Mouse (Mus musculus): ENCODE measurements around the gene Lce1d.
"Not testable (repeated sequence)": the region's sequence is repeated elsewhere in the genome, so short reads cannot be mapped to it uniquely, and the experiment has no call there.

The Lce1d gene

DNA sequence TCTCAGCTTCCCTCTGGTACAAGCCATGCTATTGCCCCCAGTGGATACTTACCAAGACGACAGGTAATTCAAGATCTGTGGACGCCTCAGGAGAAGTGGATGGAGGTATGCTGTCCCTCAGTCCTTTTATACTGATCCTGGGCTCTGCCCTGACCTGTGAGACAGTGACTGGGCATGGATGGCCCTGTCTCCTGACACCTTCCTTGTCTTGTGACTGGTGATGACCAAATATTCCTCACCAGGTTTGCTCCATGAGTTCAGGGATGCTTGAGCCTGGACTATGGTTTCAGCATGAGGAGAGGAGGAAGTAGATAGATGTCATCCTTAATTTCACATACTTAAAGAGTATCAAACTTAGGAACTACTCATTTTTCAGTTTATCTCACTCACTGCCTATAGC, at the start of gene Lce1d:
Lce1d (minus strand) TSS at position 101 of the 400 bp plus-strand sequence.
- DNase-seq (ENCODE audit: low spot score) = no peak

DNA sequence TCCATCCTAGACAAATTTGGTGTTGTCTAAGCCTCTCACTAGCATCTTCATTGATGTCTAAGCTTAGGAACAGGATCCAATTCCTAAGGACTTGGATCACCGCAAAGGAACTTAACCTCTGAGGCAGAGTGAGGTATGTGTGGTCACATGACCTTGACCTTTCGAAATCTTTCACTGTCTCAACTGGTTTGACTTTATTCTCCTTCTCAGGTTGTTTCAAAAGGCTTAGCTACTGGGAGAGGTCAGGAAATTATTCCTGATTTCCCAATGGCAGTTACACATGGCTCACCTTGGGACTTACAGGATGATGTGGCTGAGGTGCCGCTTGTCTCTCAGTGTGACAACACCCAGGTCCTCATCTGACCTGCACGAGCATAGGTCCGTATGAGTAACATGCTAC, 35.6 kb upstream of the Lce1d start:
- DNase-seq (ENCODE audit: low spot score) = no peak

DNA sequence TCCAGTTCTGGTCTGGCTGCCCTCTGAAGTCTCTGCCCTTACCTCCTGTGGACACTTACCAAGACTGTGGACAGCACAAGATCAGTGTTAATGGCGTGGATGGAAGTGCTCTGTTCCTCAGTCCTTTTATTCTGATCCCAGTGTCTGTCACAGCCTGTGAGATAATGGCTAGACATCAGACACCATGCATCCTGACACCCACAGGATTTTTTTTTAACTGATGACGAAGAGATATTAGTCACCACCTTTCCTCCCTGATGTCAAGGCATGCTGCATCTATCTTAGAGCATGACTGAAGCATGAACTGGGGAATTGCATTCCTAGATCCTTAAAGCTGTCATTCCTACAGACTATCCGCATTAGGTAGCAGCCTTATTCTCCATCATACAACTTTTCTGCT, 33.2 kb upstream of the Lce1d start, which contains the start of gene Lce1f:
Lce1f (minus strand) TSS at position 101 of the 400 bp plus-strand sequence.
- no peak for DNase-seq (ENCODE audit: low spot score)

DNA sequence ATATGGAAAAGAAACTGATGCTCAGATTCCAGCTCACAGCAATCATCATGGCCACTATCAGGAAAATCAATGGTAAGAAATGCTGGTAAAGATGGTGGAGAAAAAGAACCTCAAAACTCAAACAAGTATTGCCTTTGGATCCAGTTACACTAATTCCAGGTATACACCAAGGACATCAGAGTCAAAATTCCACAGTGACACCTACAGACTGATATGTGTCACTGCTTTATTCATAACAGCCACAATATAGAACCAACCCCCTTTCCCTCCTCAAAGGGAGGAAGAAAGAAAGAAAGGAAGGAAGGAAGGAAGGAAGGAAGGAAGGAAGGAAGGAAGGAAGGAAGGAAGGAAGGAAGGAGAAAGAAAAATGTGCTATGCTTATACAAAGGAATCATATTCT, 28.1 kb upstream of the Lce1d start:
- no peak for DNase-seq (ENCODE audit: low spot score)

GRCm38 (mm10) chr3:92708974-92709373, 22.0 kb upstream of the Lce1d start, which contains the start of gene Lce1e:
Gene Lce1e (minus strand): TSS chr3:92709074.
- no peak for DNase-seq (ENCODE audit: low spot score)

DNA sequence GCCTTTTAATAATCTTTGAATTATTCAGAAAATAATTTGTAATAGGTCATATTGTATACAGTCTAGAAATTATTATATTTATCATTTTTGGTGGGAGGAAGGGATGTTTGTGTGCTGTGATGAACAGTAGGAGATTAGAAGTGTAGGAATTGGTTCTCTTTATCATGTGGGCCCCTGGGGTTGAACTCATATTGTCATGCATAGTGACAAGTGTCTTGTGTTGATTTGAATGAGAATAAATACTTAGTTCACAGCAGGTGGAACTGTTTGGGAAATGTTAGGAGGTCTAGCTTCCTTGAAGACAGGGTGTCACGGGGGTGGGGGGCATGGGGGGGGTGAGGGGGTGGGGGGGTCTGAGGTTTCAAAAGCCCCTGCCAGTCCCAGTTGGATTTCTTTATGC, 7.6 kb upstream of the Lce1d start:
- no peak for DNase-seq (ENCODE audit: low spot score)

DNA sequence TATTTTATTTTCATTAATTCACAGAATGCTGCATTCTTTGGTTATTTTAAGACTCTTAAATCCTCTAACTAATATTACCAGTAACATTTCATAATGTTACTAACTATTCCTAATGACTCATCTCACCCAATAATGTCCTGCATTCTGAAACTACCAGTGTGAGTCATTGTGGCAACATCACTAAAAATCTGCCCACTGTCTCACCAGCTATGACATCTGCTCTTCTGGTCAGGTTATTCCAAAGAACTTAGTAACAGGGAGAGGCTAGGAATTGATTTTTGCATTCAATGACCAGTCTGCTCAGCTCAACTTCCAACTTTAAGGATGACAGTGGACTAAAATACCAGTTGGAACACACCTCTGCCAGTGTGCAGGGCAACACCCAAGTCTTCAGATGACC, 4.7 kb upstream of the Lce1d start:
- DNase-seq (ENCODE audit: low spot score) = no peak

- not testable (repeated sequence) for DNase-seq (ENCODE audit: low spot score)
These were observed 2.1 kb upstream of the Lce1d start for GRCm38 (mm10) chr3:92689154-92689553.

DNA sequence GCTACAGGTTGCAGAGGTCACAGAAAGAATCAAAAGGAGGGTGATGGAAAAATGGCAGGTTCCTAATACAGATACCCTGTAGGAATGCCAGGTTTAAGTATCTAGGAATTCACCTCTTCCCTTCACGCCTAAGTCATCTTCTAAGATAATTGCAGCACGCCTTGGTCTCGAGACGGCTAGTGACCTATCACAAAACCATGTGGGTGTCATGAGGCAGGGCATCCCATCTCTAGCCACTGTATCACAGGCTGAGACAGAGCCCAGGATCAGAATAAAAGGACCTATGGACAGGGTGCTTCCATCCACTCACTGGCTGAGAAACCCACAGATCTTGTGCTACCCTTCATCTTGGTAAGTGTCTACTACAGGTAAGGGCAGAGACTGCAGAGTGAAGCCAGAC, 8.1 kb downstream of the Lce1d start, which contains the start of gene Lce1c:
Lce1c (plus strand) TSS at position 301 of the 400 bp plus-strand sequence.
- no peak for DNase-seq (ENCODE audit: low spot score)

DNA sequence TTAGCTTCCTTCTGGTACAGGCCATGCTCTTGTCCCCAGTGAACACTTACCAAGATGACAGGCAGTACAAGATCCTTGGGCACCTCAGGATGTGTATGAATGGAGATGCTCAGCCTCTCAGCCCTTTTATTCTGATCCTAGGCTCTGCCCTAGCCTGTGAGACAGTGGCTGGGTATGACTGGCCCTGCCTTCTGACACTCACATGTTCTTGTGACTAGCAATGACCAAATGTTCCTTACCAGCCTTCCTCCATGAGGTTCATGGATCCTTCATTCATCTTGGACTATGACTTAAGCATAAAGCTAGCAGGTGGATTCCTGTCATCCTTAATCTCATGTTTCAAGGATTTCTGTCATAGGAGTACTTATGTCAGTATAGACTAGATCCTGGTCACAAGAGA, 16.8 kb downstream of the Lce1d start, which contains the start of gene Lce1a2:
Lce1a2 (minus strand) TSS at position 101 of the 400 bp plus-strand sequence.
- DNase-seq (ENCODE audit: low spot score) = no peak

- no peak for DNase-seq (ENCODE audit: low spot score)
These were observed 30.2 kb downstream of the Lce1d start, which contains the start of gene Lce1b for GRCm38 (mm10) chr3:92656826-92657225. Gene Lce1b (minus strand): TSS chr3:92656926.

DNA sequence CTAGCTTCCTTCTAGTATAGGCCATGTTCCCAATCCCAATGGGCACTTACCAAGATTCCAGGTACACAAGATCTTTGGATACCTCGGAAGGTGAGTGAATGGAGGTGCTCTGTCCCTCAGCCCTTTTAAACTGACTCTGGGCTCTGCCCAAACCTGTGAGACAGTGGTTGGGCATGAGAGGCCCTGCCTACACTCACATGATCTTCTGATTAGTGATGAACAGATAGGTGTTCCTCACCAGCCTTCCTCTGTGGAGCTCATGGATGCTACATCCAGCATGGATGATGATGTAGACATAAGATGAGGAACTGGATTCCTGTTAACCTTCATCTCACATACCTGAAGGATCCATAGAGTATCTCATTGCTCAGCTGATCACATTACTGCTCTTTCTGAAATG, 38.8 kb downstream of the Lce1d start, which contains the start of gene Lce1a1:
Lce1a1 (minus strand) TSS at position 101 of the 400 bp plus-strand sequence.
- DNase-seq (ENCODE audit: low spot score) = no peak

GRCm38 (mm10) chr3:92639854-92640253, 47.2 kb downstream of the Lce1d start:
- DNase-seq (ENCODE audit: low spot score) = no peak

GRCm38 (mm10) chr3:92638653-92638991, 48.4 kb downstream of the Lce1d start:
- no peak for DNase-seq (ENCODE audit: low spot score)

DNA sequence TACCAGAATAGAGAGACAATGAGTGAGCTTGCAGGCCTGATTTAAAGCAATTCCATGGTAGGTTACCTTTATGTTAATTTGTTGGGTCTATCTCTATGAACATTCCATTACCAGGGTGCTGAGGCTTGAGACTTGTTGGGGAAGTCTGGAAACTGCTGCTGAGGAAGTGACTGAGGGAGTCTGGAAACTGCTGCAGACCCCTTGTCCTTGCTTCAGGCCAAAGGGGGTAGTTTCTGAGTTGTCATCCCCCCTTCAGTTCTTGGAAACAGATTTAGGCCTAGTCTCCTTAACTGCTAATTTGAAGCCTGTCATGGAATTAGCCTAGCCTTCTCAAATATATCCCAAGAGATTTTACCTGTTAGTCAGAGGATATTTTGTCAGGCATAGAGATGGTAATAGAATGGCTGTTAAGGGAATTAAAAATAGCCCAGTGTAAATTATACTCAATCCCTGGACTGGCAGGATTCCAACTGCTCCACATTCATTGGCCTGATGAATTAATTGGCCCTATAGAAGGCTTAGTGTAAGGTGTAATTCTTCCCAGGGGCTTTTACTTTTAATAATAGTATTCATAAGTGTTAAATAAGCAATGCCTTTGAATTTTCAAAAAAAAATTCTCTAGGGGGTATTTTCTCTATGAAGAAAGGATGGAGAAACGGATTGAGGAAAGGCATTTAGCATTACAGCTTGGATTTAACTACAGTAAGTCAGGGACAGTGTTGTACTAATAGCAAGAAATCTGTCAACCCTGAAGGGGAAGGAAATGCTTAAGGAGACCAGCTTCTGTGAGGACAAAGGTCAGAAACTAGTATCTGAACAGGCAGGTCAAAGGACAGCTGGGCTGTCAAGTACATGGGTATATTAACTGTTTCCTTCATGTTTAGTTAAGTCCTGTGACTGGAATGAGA, 49.0 kb downstream of the Lce1d start:
- no peak for DNase-seq (ENCODE audit: low spot score)
